Mouse (Mus musculus): ENCODE data around the gene Sart3. TPM values are rescaled to one million over a fixed set of nuclear protein-coding genes. Genes with fewer than 3 reads are reported as not detected.
A peak's percentile ranks its signal among the peaks of the same experiment; 100 is the strongest.

The Sart3 gene
- polyA plus RNA-seq, 1 experiment from 2014 or later = 9.1 TPM

GRCm38 (mm10) chr5:113773664-113774063 is 1.4 kb upstream of the Sart3 start:
- no peaks in the 10 kb centered on the region for H3K9me3 ChIP-seq (ENCODE audit: control insufficient read depth)
- ATAC-seq = peak; percentile 13; the same call in 1 of the 2 replicates
- 1% methylated on average over 7 of the region's 7 CpGs for whole genome bisulfite sequencing

DNA sequence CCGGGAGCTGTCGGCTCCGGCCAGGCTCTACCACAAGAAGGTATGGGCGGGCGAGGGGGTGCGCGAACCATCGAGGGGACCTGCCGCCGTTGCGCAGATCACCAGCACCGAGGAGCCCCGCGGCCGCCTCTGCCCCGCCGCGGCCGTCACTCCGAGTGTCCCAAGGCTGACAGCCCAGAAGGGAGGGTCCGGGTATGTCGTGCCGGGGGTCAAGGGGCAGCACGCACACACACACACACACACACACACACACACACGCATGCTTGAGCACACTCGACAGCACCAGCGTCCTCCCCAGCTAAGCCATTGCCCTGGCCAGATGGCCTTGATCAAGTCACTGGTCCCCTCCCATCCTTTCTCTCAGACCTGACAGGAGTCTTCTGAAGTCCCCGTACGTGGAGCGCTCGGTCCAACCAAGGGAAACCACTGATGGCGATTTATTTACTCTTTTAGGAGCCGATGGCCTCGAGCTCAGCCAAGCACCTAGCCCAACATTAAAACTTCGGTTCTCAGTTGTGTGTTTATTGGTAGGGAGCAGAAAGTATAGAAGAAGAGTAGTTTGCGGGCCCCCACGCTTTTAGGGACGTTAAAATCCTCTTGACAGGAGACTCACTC is 702 bp upstream of the Sart3 start:
- Histone ChIP-seq H3K36me3 (ENCODE audit: control insufficient read depth, insufficient read depth) (peaks cover 34% of the 10 kb centered on the region), H3K4me1 (replicated peaks; ENCODE audit: control insufficient read depth, insufficient read depth, low read length) (0 out of 2 replicates have a peak, but pooled peaks cover 4% of the 10 kb centered on the region), H3K9ac (ENCODE audit: low read depth, low read length) (peak overlapping the region; percentile 56), H3K27me3 (replicated peaks; ENCODE audit: control insufficient read depth, insufficient read depth, low read length) (no peaks in the 10 kb centered on the region), H3K4me2 (replicated peaks; ENCODE audit: low read depth) (peak overlapping the region; percentile 92), H3K4me3 (ENCODE audit: low read depth, low read length) (peak overlapping the region; percentile 99), H3K27ac (ENCODE audit: low read depth, low read length) (peak overlapping the region; percentile 94; the same call in 1 of the 2 replicates), H3K9me3 (ENCODE audit: control insufficient read depth) (no peaks in the 10 kb centered on the region)
- TF ChIP-seq CTCF (IDR thresholded peaks at IDR 0.05; ENCODE audit: low read depth) = no peak
- WGBS = under 1% methylated on average over 33 of the region's 38 CpGs
- ATAC-seq = peak; percentile 27

More at GRCm38 (mm10) chr5:113773664-113774063, 1.4 kb upstream of the Sart3 start:
- Histone ChIP-seq H3K4me1 (replicated peaks; ENCODE audit: control insufficient read depth, insufficient read depth, low read length) (0 out of 2 replicates have a peak, but pooled peaks cover 4% of the 10 kb centered on the region), H3K9ac (ENCODE audit: low read depth, low read length) (no peak overlapping the region), H3K4me3 (ENCODE audit: low read depth, low read length) (peak overlapping the region; percentile 99), H3K4me2 (replicated peaks; ENCODE audit: low read depth) (peak overlapping the region; percentile 92), H3K27ac (ENCODE audit: low read depth, low read length) (no peak overlapping the region), H3K27me3 (replicated peaks; ENCODE audit: control insufficient read depth, insufficient read depth, low read length) (no peaks in the 10 kb centered on the region), H3K36me3 (ENCODE audit: control insufficient read depth, insufficient read depth) (peaks cover 31% of the 10 kb centered on the region)
- TF ChIP-seq CTCF (IDR thresholded peaks at IDR 0.05; ENCODE audit: low read depth) = peak; percentile 98

- peak overlapping the region; percentile 92 for H3K4me2 ChIP-seq (replicated peaks; ENCODE audit: low read depth)
- H3K4me3 ChIP-seq (ENCODE audit: low read depth, low read length) = peak overlapping the region; percentile 99
- no peaks in the 10 kb centered on the region for H3K27me3 ChIP-seq (replicated peaks; ENCODE audit: control insufficient read depth, insufficient read depth, low read length)
- peak; percentile 77 for ATAC-seq
- H3K9ac ChIP-seq (ENCODE audit: low read depth, low read length) = peak overlapping the region; percentile 90
- H3K9me3 ChIP-seq (ENCODE audit: control insufficient read depth) = no peaks in the 10 kb centered on the region
- under 1% methylated on average over 96 of the region's 97 CpGs for WGBS
- H3K4me1 ChIP-seq (replicated peaks; ENCODE audit: control insufficient read depth, insufficient read depth, low read length) = 0 out of 2 replicates have a peak, but pooled peaks cover 4% of the 10 kb centered on the region
- H3K27ac ChIP-seq (ENCODE audit: low read depth, low read length) = peak overlapping the region; percentile 94
- H3K36me3 ChIP-seq (ENCODE audit: control insufficient read depth, insufficient read depth) = peaks cover 38% of the 10 kb centered on the region
- TF ChIP-seq CTCF (IDR thresholded peaks at IDR 0.05; ENCODE audit: low read depth) = no peak
These were observed 822 bp downstream of the Sart3 start for GRCm38 (mm10) chr5:113771213-113772162.

GRCm38 (mm10) chr5:113768806-113769205 is 3.5 kb downstream of the Sart3 start:
- no peak overlapping the region for H3K4me2 ChIP-seq (replicated peaks; ENCODE audit: low read depth)
- H3K9me3 ChIP-seq (ENCODE audit: control insufficient read depth) = no peaks in the 10 kb centered on the region
- 0 out of 2 replicates have a peak, but pooled peaks cover 4% of the 10 kb centered on the region for H3K4me1 ChIP-seq (replicated peaks; ENCODE audit: control insufficient read depth, insufficient read depth, low read length)
- H3K27me3 ChIP-seq (replicated peaks; ENCODE audit: control insufficient read depth, insufficient read depth, low read length) = no peaks in the 10 kb centered on the region
- no peak for ATAC-seq
- H3K27ac ChIP-seq (ENCODE audit: low read depth, low read length) = no peak overlapping the region
- WGBS = 89% methylated on average over 8 of the region's 8 CpGs
- no peak overlapping the region for H3K4me3 ChIP-seq (ENCODE audit: low read depth, low read length)
- H3K9ac ChIP-seq (ENCODE audit: low read depth, low read length) = no peak overlapping the region
- H3K36me3 ChIP-seq (ENCODE audit: control insufficient read depth, insufficient read depth) = peaks cover 26% of the 10 kb centered on the region; the same call in 1 of the 2 replicates
- no peak for TF ChIP-seq CTCF (IDR thresholded peaks at IDR 0.05; ENCODE audit: low read depth)

DNA sequence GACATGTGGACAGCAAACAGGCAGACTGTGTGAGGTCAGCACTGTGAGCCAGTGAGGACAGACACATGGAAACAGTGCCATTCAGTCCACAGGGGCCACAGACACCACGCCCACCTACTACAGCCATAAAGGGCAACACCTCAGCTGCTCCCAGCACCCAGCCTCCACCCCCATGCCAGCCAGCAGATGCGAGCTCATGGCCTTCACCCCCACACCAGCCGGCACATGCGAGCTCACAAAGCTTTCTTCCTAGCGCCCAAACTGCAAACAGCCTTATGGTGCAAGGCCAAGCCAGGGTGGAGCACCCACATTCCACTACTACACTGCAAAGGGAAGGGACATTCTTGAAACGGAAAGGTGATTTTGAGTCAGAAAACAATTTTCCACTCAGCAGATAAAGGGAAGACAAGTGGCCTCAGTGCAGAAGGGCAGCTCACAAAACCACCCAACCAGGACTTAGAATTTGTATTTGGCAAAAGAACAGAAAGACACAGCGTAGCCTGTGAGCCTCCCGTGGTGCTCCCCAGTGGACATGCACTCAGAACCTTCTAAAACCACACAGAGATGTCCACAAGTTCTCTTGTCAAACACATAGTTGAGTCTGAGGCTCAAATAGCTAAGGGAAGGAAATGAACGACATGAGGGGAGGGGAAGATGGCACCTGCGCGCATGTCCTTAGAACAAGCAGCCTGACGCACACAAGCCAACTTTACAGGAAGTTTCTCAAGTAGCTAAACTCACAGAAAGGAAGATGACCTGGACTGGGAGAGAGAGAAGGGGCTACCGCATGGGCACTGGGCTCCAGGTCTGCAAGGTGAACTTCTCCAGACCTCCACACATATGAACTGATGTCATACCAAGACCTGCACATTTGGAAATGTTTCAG is 6.4 kb downstream of the Sart3 start:
- no peaks in the 10 kb centered on the region for H3K9me3 ChIP-seq (ENCODE audit: control insufficient read depth)
- no peaks in the 10 kb centered on the region for H3K27me3 ChIP-seq (replicated peaks; ENCODE audit: control insufficient read depth, insufficient read depth, low read length)
- no peak for ATAC-seq
- 0 out of 2 replicates have a peak, but pooled peaks cover 4% of the 10 kb centered on the region for H3K4me1 ChIP-seq (replicated peaks; ENCODE audit: control insufficient read depth, insufficient read depth, low read length)
- H3K4me3 ChIP-seq (ENCODE audit: low read depth, low read length) = no peak overlapping the region
- no peak overlapping the region for H3K27ac ChIP-seq (ENCODE audit: low read depth, low read length)
- TF ChIP-seq CTCF (IDR thresholded peaks at IDR 0.05; ENCODE audit: low read depth) = no peak
- WGBS = 59% methylated on average over 13 of the region's 13 CpGs
- H3K36me3 ChIP-seq (ENCODE audit: control insufficient read depth, insufficient read depth) = peaks cover 45% of the 10 kb centered on the region
- H3K9ac ChIP-seq (ENCODE audit: low read depth, low read length) = no peak overlapping the region
- no peak overlapping the region for H3K4me2 ChIP-seq (replicated peaks; ENCODE audit: low read depth)

Data from intestine, postnatal 0 days (tissue).